Mouse (Mus musculus) midbrain, embryonic 13.5 days (tissue): ENCODE results near the gene Ccl20. TPM values are rescaled to one million over a fixed set of nuclear protein-coding genes. Genes with fewer than 3 reads are reported as not detected.

ENCODE experiments used
- ATAC-seq: fragments of 200-750 bp; cut with Nextera tagmentation; 2 replicates; pipeline ENCODE4 v1.8.0; 2017; ENCODE audit warnings: mild to moderate bottlenecking, moderate TSS enrichment, moderate library complexity
- H3K27ac ChIP-seq: fragments of 300-500 bp; sonication (generic); 2 replicates; pipeline ENCODE4 v1.5.1; 2015; ENCODE audit warnings: inconsistent platforms, mild to moderate bottlenecking, moderate library complexity
- H3K27me3 ChIP-seq: fragments of 300-500 bp; sonication (generic); 2 replicates; pipeline ENCODE4 v1.6.1; 2015; ENCODE audit warnings: mild to moderate bottlenecking, inconsistent platforms
- H3K36me3 ChIP-seq: fragments of 300-500 bp; sonication (generic); 2 replicates; pipeline ENCODE4 v1.6.1; 2015; ENCODE audit warnings: mild to moderate bottlenecking, inconsistent platforms
- H3K4me1 ChIP-seq: fragments of 300-500 bp; sonication (generic); replicated peaks from 2 replicates; pipeline ENCODE4 v1.6.1; 2015; ENCODE audit warnings: inconsistent platforms
- H3K4me2 ChIP-seq: fragments of 300-500 bp; sonication (generic); replicated peaks from 2 replicates; pipeline ENCODE4 v1.6.1; 2015; ENCODE audit warnings: moderate library complexity, mild to moderate bottlenecking, inconsistent platforms
- H3K4me3 ChIP-seq: fragments of 300-500 bp; sonication (generic); replicated peaks from 2 replicates; pipeline ENCODE4 v1.5.1; 2015; ENCODE audit warnings: mild to moderate bottlenecking, inconsistent platforms
- H3K9ac ChIP-seq: fragments of 300-500 bp; sonication (generic); replicated peaks from 2 replicates; pipeline ENCODE4 v1.6.1; 2015; ENCODE audit warnings: mild to moderate bottlenecking, inconsistent platforms
- H3K9me3 ChIP-seq: fragments of 300-500 bp; sonication (generic); 2 replicates; pipeline ENCODE4 v1.6.1; 2016; ENCODE audit warnings: mild to moderate bottlenecking, inconsistent platforms
- WGBS: fragments of 180-500 bp; shearing (Covaris S2); methylation state at CpG from one replicate; pipeline ENCODE4 v1.1.7; 2015; 5-methylcytosine and 5-hydroxymethylcytosine counted together
- polyA plus RNA-seq: library from polyadenylated mRNA; unstranded; fragments of >200 nt; fragmentation: Nextera tagmentation; extraction: Ambion mirVana; gene quantifications from 2 replicates; pipeline ENCODE4 v1.2.1, GENCODE M21; 2015

Ccl20 gene
- polyA plus RNA-seq, 1 experiment from 2014 or later, result not detected

- Histone ChIP-seq H3K4me3 (no peak overlapping the region), H3K4me1 (no peaks in the 10 kb centered on the region), H3K9me3 (no peaks in the 10 kb centered on the region), H3K27me3 (no peaks in the 10 kb centered on the region), H3K9ac (no peak overlapping the region), H3K36me3 (no peaks in the 10 kb centered on the region), H3K4me2 (no peak overlapping the region), H3K27ac (no peak overlapping the region)
- no peak for ATAC-seq
- 95% methylated on average over 2 of the region's 2 CpGs for WGBS
Measured at GRCm38 (mm10) chr1:83146547-83146946, 30.0 kb downstream of the Ccl20 start.

GRCm38 (mm10) chr1:83150227-83150626 is 33.7 kb downstream of the Ccl20 start:
- H3K4me3 ChIP-seq, result no peak overlapping the region
- no peaks in the 10 kb centered on the region for H3K9me3 ChIP-seq
- no peak overlapping the region for H3K27ac ChIP-seq
- H3K4me2 ChIP-seq, result no peak overlapping the region
- no peaks in the 10 kb centered on the region for H3K4me1 ChIP-seq
- WGBS, result 79% methylated on average over 3 of the region's 3 CpGs
- no peaks in the 10 kb centered on the region for H3K27me3 ChIP-seq
- H3K9ac ChIP-seq, result no peak overlapping the region
- H3K36me3 ChIP-seq, result no peaks in the 10 kb centered on the region
- ATAC-seq, result no peak

DNA sequence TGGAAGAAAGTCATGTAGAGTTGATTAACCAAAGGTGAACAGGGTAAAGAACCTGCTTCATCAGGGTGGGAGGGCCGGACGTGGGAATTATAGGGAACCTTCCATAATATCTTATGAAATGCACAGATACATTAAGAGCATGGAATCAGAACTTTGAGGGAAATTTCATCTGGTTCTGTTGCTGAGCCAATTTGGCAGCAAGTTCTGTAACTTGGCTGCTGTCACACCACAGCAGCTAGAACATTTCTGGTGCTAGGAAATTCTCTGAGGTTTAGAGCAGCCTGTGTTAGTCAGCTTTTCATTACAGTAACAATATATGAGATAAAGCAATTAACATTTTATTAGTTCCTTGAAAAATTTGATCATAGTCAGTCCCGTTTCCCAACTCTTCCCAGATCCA is 36.4 kb downstream of the Ccl20 start:
- no peak overlapping the region for H3K9ac ChIP-seq
- WGBS, result 92% methylated on average over 3 of the region's 3 CpGs
- H3K4me2 ChIP-seq, result no peak overlapping the region
- no peaks in the 10 kb centered on the region for H3K36me3 ChIP-seq
- no peaks in the 10 kb centered on the region for H3K27me3 ChIP-seq
- H3K9me3 ChIP-seq, result no peaks in the 10 kb centered on the region
- H3K4me1 ChIP-seq, result no peaks in the 10 kb centered on the region
- ATAC-seq, result no peak
- no peak overlapping the region for H3K27ac ChIP-seq
- no peak overlapping the region for H3K4me3 ChIP-seq

- Histone ChIP-seq H3K4me1 (no peaks in the 10 kb centered on the region), H3K9me3 (no peaks in the 10 kb centered on the region), H3K27ac (no peak overlapping the region), H3K4me2 (no peak overlapping the region), H3K36me3 (no peaks in the 10 kb centered on the region), H3K9ac (no peak overlapping the region), H3K4me3 (no peak overlapping the region), H3K27me3 (no peaks in the 10 kb centered on the region)
- no peak for ATAC-seq
- 73% methylated on average over 1 of the region's 1 CpGs for WGBS
Measured at GRCm38 (mm10) chr1:83156876-83157275, 40.3 kb downstream of the Ccl20 start.

- ATAC-seq, result peak; percentile 99
- Histone ChIP-seq H3K4me3 (peak within 1 kb of the TSS; percentile 49), H3K4me1 (no peaks in the 10 kb centered on the region), H3K27ac (no peak within 1 kb of the TSS), H3K27me3 (no peaks in the 10 kb centered on the region), H3K36me3 (no peaks in the 10 kb centered on the region), H3K4me2 (peak within 1 kb of the TSS; percentile 72), H3K9me3 (no peaks in the 10 kb centered on the region), H3K9ac (no peak within 1 kb of the TSS; the same call in 1 of the 2 replicates)
- under 1% methylated on average over 16 of the region's 16 CpGs for WGBS
Measured at GRCm38 (mm10) chr1:83159603-83160002, 43.0 kb downstream of the Ccl20 start, which contains the start of gene Daw1. Gene Daw1 (plus strand): TSS chr1:83159752.

- H3K27me3 ChIP-seq, result no peaks in the 10 kb centered on the region
- H3K9ac ChIP-seq, result no peak overlapping the region
- no peak overlapping the region for H3K27ac ChIP-seq
- no peaks in the 10 kb centered on the region for H3K4me1 ChIP-seq
- WGBS, result 75% methylated on average over 3 of the region's 3 CpGs
- no peak overlapping the region for H3K4me3 ChIP-seq
- H3K4me2 ChIP-seq, result no peak overlapping the region
- H3K36me3 ChIP-seq, result no peaks in the 10 kb centered on the region
- ATAC-seq, result no peak
- no peaks in the 10 kb centered on the region for H3K9me3 ChIP-seq
Measured at GRCm38 (mm10) chr1:83161658-83162057, 45.1 kb downstream of the Ccl20 start.

DNA sequence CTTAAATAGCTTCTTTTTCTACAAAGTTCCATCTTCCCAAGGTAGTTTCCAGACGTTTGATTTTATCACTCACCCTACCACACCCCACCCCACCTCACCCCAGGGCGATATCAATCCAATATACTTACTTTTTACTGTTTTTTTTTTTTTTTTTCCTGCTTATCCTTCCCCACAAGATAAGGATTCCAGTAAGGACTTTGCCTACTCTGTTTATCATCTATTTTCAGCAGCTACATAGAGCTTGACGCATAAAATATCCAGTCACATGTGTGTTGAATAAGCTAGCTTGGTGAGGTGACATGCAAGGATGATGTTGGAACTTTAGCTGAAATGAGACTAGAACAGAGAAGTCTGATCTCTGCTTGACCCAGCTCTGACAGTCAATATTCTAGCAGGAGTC is 47.5 kb downstream of the Ccl20 start:
- Histone ChIP-seq H3K4me1 (no peaks in the 10 kb centered on the region), H3K27ac (no peak overlapping the region), H3K27me3 (no peaks in the 10 kb centered on the region), H3K9ac (no peak overlapping the region), H3K36me3 (no peaks in the 10 kb centered on the region), H3K4me2 (no peak overlapping the region), H3K4me3 (no peak overlapping the region), H3K9me3 (no peaks in the 10 kb centered on the region)
- ATAC-seq, result no peak
- WGBS, result 81% methylated on average over 3 of the region's 3 CpGs

Other genes starting within 250 kb of the Ccl20 start
- 0.34 TPM in 1 of 2 replicates, not detected in the other for gene A030005L19Rik, start 203.4 kb upstream of the Ccl20 start, polyA plus RNA-seq
- not detected in 2 replicates for gene A030014E15Rik, start 191.8 kb upstream of the Ccl20 start, polyA plus RNA-seq
- not detected in 2 replicates for gene Gm6217, start 185.4 kb upstream of the Ccl20 start, polyA plus RNA-seq
- not detected in 2 replicates for gene A030003K21Rik, start 173.4 kb upstream of the Ccl20 start, polyA plus RNA-seq
- not detected in 2 replicates for gene Gm7544, start 160.8 kb upstream of the Ccl20 start, polyA plus RNA-seq
- not detected in 2 replicates for gene Gm47955, start 156.5 kb upstream of the Ccl20 start, polyA plus RNA-seq
- not detected in 2 replicates for gene Gm47959, start 116.2 kb upstream of the Ccl20 start, polyA plus RNA-seq
- gene Slc19a3, start 78.3 kb upstream of the Ccl20 start, polyA plus RNA-seq, result 0.58 and 0.63 TPM in 2 replicates
- gene Krtap28-10, start 74.3 kb upstream of the Ccl20 start, polyA plus RNA-seq, result not detected in 2 replicates
- gene Gm47969, start 71.8 kb upstream of the Ccl20 start, polyA plus RNA-seq, result not detected in 2 replicates
- gene A030005K14Rik, start 57.4 kb upstream of the Ccl20 start, polyA plus RNA-seq, result not detected in 2 replicates
- gene Krtap28-13, start 55.8 kb upstream of the Ccl20 start, polyA plus RNA-seq, result not detected in 2 replicates
- gene Daw1, start 43.0 kb downstream of the Ccl20 start, polyA plus RNA-seq, result 0.40 and 0.81 TPM in 2 replicates